Mouse (Mus musculus) forebrain, embryonic 13.5 days (tissue): Measurements from ENCODE around the gene Bcas3. TPM values are rescaled to one million over a fixed set of nuclear protein-coding genes. Genes with fewer than 3 reads are reported as not detected.

Experiments
- ATAC-seq: fragments of 200-750 bp; cut with Nextera tagmentation; 2 replicates; pipeline ENCODE4 v1.8.0; 2017
- H3K27ac ChIP-seq: fragments of 300-500 bp; sonication (generic); 2 replicates; pipeline ENCODE4 v1.5.1; 2015; ENCODE audit warnings: inconsistent platforms, mild to moderate bottlenecking, moderate library complexity
- H3K27me3 ChIP-seq: fragments of 300-500 bp; sonication (generic); 2 replicates; pipeline ENCODE4 v1.6.1; 2015; ENCODE audit warnings: mild to moderate bottlenecking, inconsistent platforms
- H3K36me3 ChIP-seq: fragments of 300-500 bp; sonication (generic); 2 replicates; pipeline ENCODE4 v1.6.1; 2015; ENCODE audit warnings: mild to moderate bottlenecking, inconsistent platforms; ENCODE audit not compliant: poor library complexity, severe bottlenecking
- H3K4me1 ChIP-seq: fragments of 300-500 bp; sonication (generic); 2 replicates; pipeline ENCODE4 v1.6.1; 2015; ENCODE audit warnings: inconsistent platforms
- H3K4me2 ChIP-seq: fragments of 300-500 bp; sonication (generic); 2 replicates; pipeline ENCODE4 v1.6.1; 2015; ENCODE audit warnings: inconsistent platforms, mild to moderate bottlenecking, moderate library complexity
- H3K4me3 ChIP-seq: fragments of 300-500 bp; sonication (generic); 2 replicates; pipeline ENCODE4 v1.5.1; 2015; ENCODE audit warnings: mild to moderate bottlenecking, inconsistent platforms
- H3K9ac ChIP-seq: fragments of 300-500 bp; sonication (generic); 2 replicates; pipeline ENCODE4 v1.6.1; 2015; ENCODE audit warnings: mild to moderate bottlenecking, inconsistent platforms
- H3K9me3 ChIP-seq: fragments of 300-500 bp; sonication (generic); replicated peaks from 2 replicates; pipeline ENCODE4 v1.6.1; 2016; ENCODE audit warnings: inconsistent platforms
- WGBS: fragments of 180-500 bp; shearing (Covaris S2); methylation state at CpG from one replicate; pipeline ENCODE4 v1.1.7; 2015; 5-methylcytosine and 5-hydroxymethylcytosine counted together
- microRNA-seq: library from miRNA; unstranded; fragments of <30 nt; microRNA quantifications from one replicate; pipeline ENCODE4, GENCODE M21; 2016
- polyA plus RNA-seq: library from polyadenylated mRNA; unstranded; fragments of >200 nt; fragmentation: Nextera tagmentation; extraction: Ambion mirVana; gene quantifications from 2 replicates; pipeline ENCODE4 v1.2.1, GENCODE M21; 2015

The Bcas3 gene
- polyA plus RNA-seq, 1 experiment from 2014 or later, result 19.6 TPM

GRCm38 (mm10) chr11:85844144-85844965 lies 491.4 kb downstream of the Bcas3 start:
- peak overlapping the region; percentile 44 for H3K4me3 ChIP-seq
- H3K9me3 ChIP-seq, result no peaks in the 10 kb centered on the region
- H3K4me1 ChIP-seq, result peaks cover 32% of the 10 kb centered on the region
- H3K27me3 ChIP-seq, result peaks cover 87% of the 10 kb centered on the region
- H3K4me2 ChIP-seq, result peak overlapping the region; percentile 79
- no peak overlapping the region for H3K27ac ChIP-seq
- peak overlapping the region; percentile 58 for H3K9ac ChIP-seq
- peak; percentile 37 for ATAC-seq
- H3K36me3 ChIP-seq, result no peaks in the 10 kb centered on the region
- WGBS, result under 1% methylated on average over 54 of the region's 54 CpGs

DNA sequence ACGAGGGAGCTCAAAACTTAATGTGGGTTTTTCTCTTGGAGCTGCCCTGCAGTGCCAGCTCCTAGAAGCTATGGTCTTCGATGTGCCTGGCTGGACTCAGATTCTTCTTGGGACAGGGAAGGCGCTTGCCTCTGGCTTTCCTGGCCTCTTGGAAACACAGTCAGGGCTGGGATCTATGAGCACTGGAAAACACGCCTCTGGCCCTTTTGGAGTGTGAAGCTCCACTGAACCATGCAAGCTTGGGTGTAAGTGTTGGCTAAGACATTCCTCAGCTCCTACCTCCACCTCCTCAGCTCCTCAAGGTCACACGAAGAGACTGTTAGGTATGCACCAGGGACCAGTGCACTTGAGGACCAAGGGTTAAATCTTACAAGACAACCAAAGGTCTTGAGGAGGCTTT lies 492.0 kb downstream of the Bcas3 start:
- 29% methylated on average over 5 of the region's 5 CpGs for WGBS
- Histone ChIP-seq H3K9ac (no peak overlapping the region), H3K27ac (no peak overlapping the region), H3K9me3 (no peaks in the 10 kb centered on the region), H3K27me3 (peaks cover 83% of the 10 kb centered on the region), H3K36me3 (no peaks in the 10 kb centered on the region), H3K4me2 (peak overlapping the region; percentile 79; the same call in 1 of the 2 replicates), H3K4me3 (no peak overlapping the region), H3K4me1 (peaks cover 32% of the 10 kb centered on the region)
- no peak for ATAC-seq

GRCm38 (mm10) chr11:85845921-85846320 lies 493.0 kb downstream of the Bcas3 start:
- Histone ChIP-seq H3K4me2 (no peak overlapping the region), H3K36me3 (no peaks in the 10 kb centered on the region), H3K27me3 (peaks cover 79% of the 10 kb centered on the region), H3K27ac (no peak overlapping the region), H3K4me3 (no peak overlapping the region), H3K9ac (no peak overlapping the region), H3K9me3 (no peaks in the 10 kb centered on the region), H3K4me1 (peaks cover 28% of the 10 kb centered on the region)
- ATAC-seq, result no peak
- 58% methylated on average over 5 of the region's 5 CpGs for WGBS

GRCm38 (mm10) chr11:85846509-85846908 lies 493.5 kb downstream of the Bcas3 start:
- Histone ChIP-seq H3K4me3 (no peak overlapping the region), H3K27ac (no peak overlapping the region), H3K4me2 (no peak overlapping the region), H3K36me3 (no peaks in the 10 kb centered on the region), H3K27me3 (peaks cover 78% of the 10 kb centered on the region), H3K9me3 (no peaks in the 10 kb centered on the region), H3K9ac (no peak overlapping the region), H3K4me1 (peaks cover 28% of the 10 kb centered on the region)
- 50% methylated on average over 4 of the region's 4 CpGs for WGBS
- no peak for ATAC-seq

DNA sequence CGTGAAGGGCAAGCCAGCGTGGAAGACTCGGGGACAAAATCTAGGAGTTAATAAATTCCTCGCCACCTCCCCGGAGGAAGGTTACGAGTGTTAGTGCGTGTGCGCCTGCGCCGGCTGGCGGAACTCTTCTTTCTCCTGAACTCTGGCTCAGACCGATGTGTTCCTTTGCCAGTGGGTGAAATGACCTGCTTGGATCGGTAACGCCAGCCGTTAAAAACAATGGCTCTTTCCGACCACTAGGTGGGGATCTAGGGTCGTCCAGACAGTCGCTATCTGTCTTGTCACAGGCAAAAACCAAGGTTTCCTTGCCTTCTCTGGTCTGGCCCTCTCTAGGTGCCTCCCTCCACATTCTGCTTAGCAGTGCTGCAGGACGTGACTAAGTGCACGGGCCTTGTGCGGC lies 496.1 kb downstream of the Bcas3 start:
- H3K4me2 ChIP-seq, result peak overlapping the region; percentile 61
- 2% methylated on average over 21 of the region's 21 CpGs for WGBS
- peak; percentile 77; the same call in 1 of the 2 replicates for ATAC-seq
- peaks cover 54% of the 10 kb centered on the region for H3K27me3 ChIP-seq
- peaks cover 6% of the 10 kb centered on the region for H3K4me1 ChIP-seq
- H3K36me3 ChIP-seq, result no peaks in the 10 kb centered on the region
- 0 out of 2 replicates have a peak overlapping the region, but pooled peaks have one; percentile 34 for H3K9ac ChIP-seq
- peak overlapping the region; percentile 25 for H3K4me3 ChIP-seq
- no peaks in the 10 kb centered on the region for H3K9me3 ChIP-seq
- H3K27ac ChIP-seq, result no peak overlapping the region

GRCm38 (mm10) chr11:85850233-85850632 lies 497.3 kb downstream of the Bcas3 start, which contains the start of gene Gm11444:
Gene Gm11444, minus strand, starts transcription at chr11:85850333.
- Histone ChIP-seq H3K4me2 (peak within 1 kb of the TSS; percentile 61), H3K27me3 (peaks cover 42% of the 10 kb centered on the region), H3K36me3 (no peaks in the 10 kb centered on the region), H3K9me3 (no peaks in the 10 kb centered on the region), H3K4me3 (no peak within 1 kb of the TSS), H3K27ac (no peak within 1 kb of the TSS), H3K4me1 (no peaks in the 10 kb centered on the region), H3K9ac (no peak within 1 kb of the TSS)
- no peak for ATAC-seq
- 78% methylated on average over 6 of the region's 6 CpGs for WGBS

- no peak overlapping the region for H3K4me3 ChIP-seq
- peaks cover 38% of the 10 kb centered on the region for H3K27me3 ChIP-seq
- no peaks in the 10 kb centered on the region for H3K4me1 ChIP-seq
- H3K9me3 ChIP-seq, result no peaks in the 10 kb centered on the region
- WGBS, result 33% methylated on average over 6 of the region's 6 CpGs
- H3K4me2 ChIP-seq, result no peak overlapping the region
- H3K9ac ChIP-seq, result no peak overlapping the region
- H3K27ac ChIP-seq, result no peak overlapping the region
- ATAC-seq, result no peak
- no peaks in the 10 kb centered on the region for H3K36me3 ChIP-seq
Observed at GRCm38 (mm10) chr11:85850758-85851157, 497.8 kb downstream of the Bcas3 start.

DNA sequence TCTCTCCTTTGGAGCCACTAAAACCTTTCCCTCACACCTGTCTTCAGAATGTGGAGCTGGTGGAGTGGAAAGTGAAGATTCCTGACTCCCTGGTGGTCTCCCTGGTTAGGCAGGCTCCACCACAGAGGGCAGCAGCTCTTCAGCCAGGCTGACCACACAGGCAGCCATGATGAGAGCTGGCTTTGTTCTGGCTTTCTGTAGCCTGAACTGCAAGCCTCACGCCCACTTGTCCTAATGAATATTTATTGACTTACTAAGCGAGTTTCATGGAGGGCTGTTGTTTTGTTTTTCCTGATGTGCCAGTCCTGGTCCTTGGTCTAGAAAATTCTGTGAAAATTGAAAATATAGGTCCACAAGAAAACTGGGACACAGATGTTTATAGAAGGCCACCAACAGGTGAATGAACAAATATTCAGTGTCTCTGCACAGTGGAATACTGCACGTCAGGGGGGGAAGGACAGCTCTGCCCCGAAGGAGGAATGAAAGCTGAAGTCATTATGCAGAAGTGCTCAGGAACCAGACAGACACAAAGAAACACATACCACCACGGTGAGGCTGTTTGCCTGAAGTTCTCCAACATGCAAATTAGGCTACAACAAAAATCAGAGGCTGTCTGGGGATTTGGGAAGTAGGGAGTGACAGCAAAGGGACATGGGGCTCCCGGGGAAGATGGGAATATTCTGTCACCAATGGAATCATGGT lies 505.2 kb downstream of the Bcas3 start:
- WGBS, result 3% methylated on average over 6 of the region's 6 CpGs
- no peak overlapping the region; the same call in 1 of the 2 replicates for H3K9ac ChIP-seq
- no peak overlapping the region for H3K27ac ChIP-seq
- 0 out of 2 replicates have a peak, but pooled peaks cover 2% of the 10 kb centered on the region for H3K27me3 ChIP-seq
- ATAC-seq, result 0 out of 2 replicates have a peak, but pooled peaks have one; percentile 41
- H3K9me3 ChIP-seq, result no peaks in the 10 kb centered on the region
- no peaks in the 10 kb centered on the region for H3K36me3 ChIP-seq
- no peak overlapping the region for H3K4me3 ChIP-seq
- peak overlapping the region; percentile 8; the same call in 1 of the 2 replicates for H3K4me2 ChIP-seq
- peaks cover 10% of the 10 kb centered on the region; the same call in 1 of the 2 replicates for H3K4me1 ChIP-seq

DNA sequence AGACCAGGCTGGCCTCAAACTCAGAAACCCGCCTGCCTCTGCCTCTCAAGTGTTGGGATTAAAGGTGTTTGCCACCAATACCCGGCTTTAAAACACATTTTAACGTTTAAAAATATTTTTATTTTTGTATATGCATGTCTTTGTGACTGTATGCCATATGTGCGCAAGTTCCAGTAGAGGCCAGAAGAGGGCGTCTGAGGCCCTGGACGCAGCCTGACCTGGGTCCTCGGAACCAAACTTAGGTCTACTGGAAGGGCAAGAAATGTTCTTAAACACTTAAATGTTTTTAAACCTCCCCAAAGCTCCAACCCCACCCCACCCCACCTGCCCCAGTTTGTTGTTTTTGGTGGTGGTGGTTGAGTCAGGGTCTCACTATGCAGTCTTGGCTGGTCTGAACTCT lies 511.4 kb downstream of the Bcas3 start:
- H3K4me1 ChIP-seq, result no peaks in the 10 kb centered on the region
- no peaks in the 10 kb centered on the region for H3K36me3 ChIP-seq
- no peak overlapping the region for H3K9ac ChIP-seq
- 38% methylated on average over 7 of the region's 7 CpGs for WGBS
- no peak overlapping the region for H3K27ac ChIP-seq
- H3K4me3 ChIP-seq, result no peak overlapping the region
- no peak for ATAC-seq
- no peak overlapping the region for H3K4me2 ChIP-seq
- H3K9me3 ChIP-seq, result no peaks in the 10 kb centered on the region
- H3K27me3 ChIP-seq, result no peaks in the 10 kb centered on the region; the same call in 1 of the 2 replicates

Small RNAs within 50 kb of the gene (microRNA-seq; reads per million reads assigned to microRNA genes)
- gene Mir5110, result not detected

Other genes starting within 250 kb of the Bcas3 start
- gene Usp32, start 213.0 kb upstream of the Bcas3 start, polyA plus RNA-seq, result 7.8 and 9.0 TPM in 2 replicates
- gene 1700125H20Rik, start 182.8 kb upstream of the Bcas3 start, polyA plus RNA-seq, result 0.26 and 0.54 TPM in 2 replicates
- 46.3 and 49.3 TPM in 2 replicates for gene Appbp2, start 118.0 kb upstream of the Bcas3 start, polyA plus RNA-seq
- gene Ppm1d, start 41.9 kb upstream of the Bcas3 start, polyA plus RNA-seq, result 22.3 and 22.6 TPM in 2 replicates